Mouse (Mus musculus) embryonic stem cell, embryonic (primary cell): Measurements from ENCODE around the gene Unc119.

Experiments
- CTCF ChIA-PET, 4 experiments: fragments of 300-600 bp in 2 of 4; fragments of 350-600 bp in 2 of 4; sonication (Branson Sonifier 250); formaldehyde crosslinking; loops; one replicate each; lab custom pipeline; 2022; ENCODE audit warnings: inconsistent platforms in 2 of 4; lab: Charles Lee
- POLR2A ChIA-PET, 4 experiments: fragments of 300-600 bp in 2 of 4; fragments of 350-600 bp in 2 of 4; sonication (Branson Sonifier 250); formaldehyde crosslinking; loops; one replicate each; lab custom pipeline; 2022; ENCODE audit warnings: antibody characterized with exemption in 4 of 4, inconsistent platforms in 1 of 4; lab: Charles Lee

Gene Unc119

GRCm38 (mm10) chr11:78372610-78373009 lies 29.3 kb downstream of the Unc119 start:
- POLR2A ChIA-PET, result interaction anchor here in 2 of 4 experiments (1.0 to 3.4 kb wide), 8 partner anchors 9 to 178 kb away, joined by 3 to 10 read pairs (median 4); partner anchors contain the start of gene Tmem97 (in 1 of the 2)
- CTCF ChIA-PET, result interaction anchor here in 2 of 4 experiments (1.0 to 1.4 kb wide), 8 partner anchors 12 to 27 kb away, joined by 3 to 5 read pairs (median 4); no protein-coding TSS in a partner anchor

DNA sequence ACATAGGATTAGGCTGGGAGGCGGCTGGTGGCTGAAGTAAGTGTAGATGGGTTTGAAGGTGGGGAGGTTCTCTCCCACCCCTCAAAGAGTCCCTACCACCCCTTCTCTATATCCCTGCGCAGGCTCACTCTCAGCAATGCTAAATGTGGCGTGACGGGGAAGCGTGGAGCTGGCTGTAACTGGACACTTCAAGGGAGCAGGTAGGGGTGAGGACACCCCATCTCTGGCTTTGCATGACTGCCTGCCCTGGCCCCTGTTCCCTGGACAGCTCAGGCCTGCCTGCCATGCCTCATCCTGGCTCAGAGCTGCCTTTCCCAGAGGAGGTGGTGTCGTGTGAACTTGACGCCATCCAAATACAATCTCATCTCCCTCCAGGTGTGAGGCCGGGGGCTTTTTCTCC lies 30.9 kb downstream of the Unc119 start:
- POLR2A ChIA-PET, result interaction anchor here in 2 of 4 experiments (0.8 to 3.4 kb wide), 6 partner anchors 8 to 26 kb away, joined by 3 to 24 read pairs (median 8); partner anchors contain the start of gene Foxn1 (in 1 of the 2)
- CTCF ChIA-PET, result interaction anchor here in 3 of 4 experiments (1.0 to 2.1 kb wide), 7 partner anchors 11 to 80 kb away, joined by 3 to 8 read pairs (median 3); no protein-coding TSS in a partner anchor

GRCm38 (mm10) chr11:78377549-78378159 lies 34.4 kb downstream of the Unc119 start:
- ChIA-PET CTCF (interaction anchor here in 3 of 4 experiments (0.6 to 1.6 kb wide), 7 partner anchors 17 to 850 kb away, joined by 3 to 10 read pairs (median 4); partner anchors contain the start of gene Vtn (in 1 of the 3)), POLR2A (interaction anchor here in 2 of 4 experiments (0.5 to 3.2 kb wide), 7 partner anchors 11 to 318 kb away, joined by 3 to 19 read pairs (median 3); no protein-coding TSS in a partner anchor)

DNA sequence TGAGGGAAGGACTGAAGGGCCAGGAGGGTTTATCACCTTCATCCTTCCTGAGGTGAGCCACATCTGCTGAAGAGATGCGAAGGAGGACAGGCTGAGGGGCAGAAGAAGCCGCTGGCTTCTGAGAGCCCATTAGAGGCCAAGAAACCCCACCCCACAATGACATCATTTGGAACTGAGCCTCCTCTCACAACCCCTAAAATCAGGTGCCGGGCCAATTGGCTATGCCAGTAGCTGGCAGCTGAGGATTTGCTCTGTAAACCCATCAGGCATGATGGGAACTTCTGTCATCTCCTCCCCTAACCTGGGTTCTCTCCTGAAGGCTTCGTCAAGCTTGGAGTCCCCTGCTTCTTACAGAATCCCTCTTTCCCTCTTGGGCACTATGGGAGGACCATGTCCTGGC lies 37.1 kb downstream of the Unc119 start:
- ChIA-PET CTCF (interaction anchor here in 3 of 4 experiments (1.0 to 2.0 kb wide), 4 partner anchors 17 to 22 kb away, joined by 3 to 9 read pairs (median 4); no protein-coding TSS in a partner anchor), POLR2A (interaction anchor here in 2 of 4 experiments (0.7 to 1.2 kb wide), 3 partner anchors 17 to 79 kb away, joined by 3 to 4 read pairs (median 3); no protein-coding TSS in a partner anchor)

DNA sequence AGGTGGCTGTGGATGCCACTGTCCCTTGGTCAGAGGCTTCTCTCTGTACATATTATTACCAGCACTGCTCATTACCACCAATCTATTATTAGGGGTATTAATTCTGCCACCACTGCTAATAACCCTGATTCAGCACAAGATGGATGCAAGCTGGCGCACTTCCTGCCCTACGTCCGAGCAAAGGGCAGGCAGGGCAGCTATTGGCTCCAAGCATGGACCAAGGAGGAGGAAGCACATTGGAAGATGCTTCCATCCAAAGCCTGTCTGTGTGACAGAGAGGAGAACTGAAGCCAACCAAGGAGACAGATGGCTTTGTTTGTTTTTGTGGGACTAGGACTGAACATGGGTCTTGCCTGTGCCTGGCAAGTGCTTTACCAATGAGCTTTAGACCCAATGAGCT lies 37.7 kb downstream of the Unc119 start:
- ChIA-PET CTCF (interaction anchor here (0.6 to 2.0 kb wide), 8 partner anchors 16 to 361 kb away, joined by 3 to 13 read pairs (median 4); no protein-coding TSS in a partner anchor), POLR2A (interaction anchor here in 2 of 4 experiments (0.9 to 2.1 kb wide), 7 partner anchors 8 to 131 kb away, joined by 3 to 12 read pairs (median 5); partner anchors contain the start of genes Poldip2 (in 1 of the 2) and Tmem199 (in 1 of the 2))

- CTCF ChIA-PET, result interaction anchor here in 3 of 4 experiments (1.0 to 1.8 kb wide), 6 partner anchors 15 to 24 kb away, joined by 3 to 10 read pairs (median 4); no protein-coding TSS in a partner anchor
Measured at GRCm38 (mm10) chr11:78382286-78382685, 39.0 kb downstream of the Unc119 start.

DNA sequence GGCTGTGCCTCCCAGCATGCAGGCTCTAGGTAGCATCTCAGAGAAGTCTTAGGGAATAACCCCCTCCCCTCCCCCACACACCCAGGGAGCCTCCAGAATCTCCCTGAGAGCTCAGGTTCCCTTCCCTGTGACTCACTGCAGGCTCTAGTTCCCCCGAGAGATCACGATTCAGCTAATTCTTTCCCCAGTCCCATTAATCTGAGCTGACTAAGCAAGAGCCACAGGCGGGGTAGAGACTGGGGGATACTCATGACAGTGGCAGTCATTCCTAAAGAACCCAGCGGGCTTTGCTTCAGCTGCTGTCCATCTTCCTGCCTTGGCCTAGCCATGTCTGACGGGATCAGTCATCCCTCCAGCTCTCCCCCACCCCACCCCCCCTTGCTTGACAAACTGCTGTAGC lies 39.4 kb downstream of the Unc119 start:
- ChIA-PET POLR2A (interaction anchor here in 3 of 4 experiments (0.7 to 2.1 kb wide), 5 partner anchors 10 to 55 kb away, joined by 3 to 12 read pairs (median 5); no protein-coding TSS in a partner anchor), CTCF (interaction anchor here (1.0 to 1.8 kb wide), 6 partner anchors 15 to 24 kb away, joined by 3 to 10 read pairs (median 4); no protein-coding TSS in a partner anchor)

More at GRCm38 (mm10) chr11:78382286-78382685, 39.0 kb downstream of the Unc119 start:
- POLR2A ChIA-PET, result interaction anchor here in 3 of 4 experiments (0.7 to 2.1 kb wide), 4 partner anchors 10 to 56 kb away, joined by 3 to 12 read pairs (median 6); no protein-coding TSS in a partner anchor

GRCm38 (mm10) chr11:78385776-78386175 lies 42.5 kb downstream of the Unc119 start:
- ChIA-PET POLR2A (interaction anchor here (0.5 to 3.3 kb wide), 17 partner anchors 9 to 201 kb away, joined by 3 to 24 read pairs (median 5); partner anchors contain the start of gene Pigs (in 1 of the 4)), CTCF (interaction anchor here (0.6 to 3.8 kb wide), 18 partner anchors 9 to 616 kb away, joined by 3 to 27 read pairs (median 5); no protein-coding TSS in a partner anchor)

- ChIA-PET POLR2A (interaction anchor here in 3 of 4 experiments (0.5 to 3.3 kb wide), 10 partner anchors 11 to 202 kb away, joined by 3 to 24 read pairs (median 8); partner anchors contain the start of gene Pigs (in 1 of the 3)), CTCF (interaction anchor here in 3 of 4 experiments (0.6 to 3.8 kb wide), 8 partner anchors 11 to 68 kb away, joined by 3 to 27 read pairs (median 6); no protein-coding TSS in a partner anchor)
Measured at GRCm38 (mm10) chr11:78386508-78387043, 43.3 kb downstream of the Unc119 start, which contains the start of gene Foxn1. Gene Foxn1, minus strand, starts transcription at chr11:78386558.

DNA sequence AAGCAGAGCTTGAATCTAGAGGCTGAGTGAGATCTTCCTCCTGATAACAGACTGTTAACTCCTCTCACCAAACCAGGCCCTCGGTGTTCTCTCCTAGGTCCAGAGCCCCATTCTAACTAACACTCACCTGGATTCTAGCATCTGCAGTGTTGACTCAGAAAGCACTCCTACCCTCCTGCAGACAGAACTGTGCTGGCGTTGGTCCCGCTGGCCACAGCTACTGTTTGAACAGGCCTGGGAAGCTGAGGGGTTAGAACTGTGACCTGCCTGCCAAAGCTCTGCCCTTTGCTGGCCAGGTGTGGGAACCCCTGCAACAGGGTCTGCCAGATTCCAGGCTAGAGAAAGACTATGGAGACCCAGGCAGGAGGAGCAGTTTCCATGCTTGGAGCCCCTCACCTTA lies 49.4 kb downstream of the Unc119 start:
- ChIA-PET POLR2A (interaction anchor here in 2 of 4 experiments (0.5 to 0.6 kb wide), 2 partner anchors 89 to 426 kb away, joined by 5 to 6 read pairs; no protein-coding TSS in a partner anchor), CTCF (interaction anchor here in 2 of 4 experiments (0.8 to 1.2 kb wide), 3 partner anchors 32 to 38 kb away, joined by 3 read pairs; no protein-coding TSS in a partner anchor)

DNA sequence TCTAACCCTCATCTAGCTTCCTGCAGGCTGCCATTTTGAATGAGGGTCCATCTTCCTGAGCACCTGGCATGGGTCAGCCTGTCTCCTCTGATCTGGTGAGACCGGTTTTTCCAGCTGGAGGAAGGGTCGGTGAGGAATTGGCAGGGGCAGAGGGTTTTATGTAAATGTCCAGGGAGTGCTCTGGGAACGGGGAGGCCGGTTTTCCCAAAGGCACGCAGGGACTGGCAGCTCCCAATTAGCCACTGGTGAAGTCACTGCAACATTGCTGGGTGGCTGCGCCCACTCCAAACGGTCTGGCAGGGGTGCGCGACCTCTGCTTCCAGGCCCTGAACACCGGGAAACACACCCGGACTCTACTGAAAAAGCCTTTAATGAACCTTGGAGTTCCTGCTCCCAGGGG lies 53.7 kb downstream of the Unc119 start:
- CTCF ChIA-PET, result interaction anchor here (0.5 to 10.0 kb wide), 55 partner anchors 8 to 139 kb away, joined by 3 to 380 read pairs (median 5); partner anchors contain the start of genes Slc13a2 (in 3 of the 4), Foxn1 (in 2 of the 4), Ift20 (in 1 of the 4) and Tnfaip1 (in 1 of the 4)

GRCm38 (mm10) chr11:78397397-78397796 lies 54.1 kb downstream of the Unc119 start:
- CTCF ChIA-PET, result interaction anchor here (0.5 to 10.0 kb wide), 75 partner anchors 9 to 705 kb away, joined by 3 to 380 read pairs (median 4); partner anchors contain the start of genes Slc13a2 (in 3 of the 4), Foxn1 (in 2 of the 4), Ift20 (in 1 of the 4) and Tnfaip1 (in 1 of the 4)

More for the DNA sequence above, 53.7 kb downstream of the Unc119 start:
- POLR2A ChIA-PET, result interaction anchor here (0.5 to 6.8 kb wide), 48 partner anchors 9 to 1700 kb away, joined by 3 to 78 read pairs (median 4); partner anchors contain the start of genes Slc13a2 (in 3 of the 4), Foxn1 (in 2 of the 4), Poldip2 (in 2 of the 4) and Tmem199 (in 2 of the 4)

DNA sequence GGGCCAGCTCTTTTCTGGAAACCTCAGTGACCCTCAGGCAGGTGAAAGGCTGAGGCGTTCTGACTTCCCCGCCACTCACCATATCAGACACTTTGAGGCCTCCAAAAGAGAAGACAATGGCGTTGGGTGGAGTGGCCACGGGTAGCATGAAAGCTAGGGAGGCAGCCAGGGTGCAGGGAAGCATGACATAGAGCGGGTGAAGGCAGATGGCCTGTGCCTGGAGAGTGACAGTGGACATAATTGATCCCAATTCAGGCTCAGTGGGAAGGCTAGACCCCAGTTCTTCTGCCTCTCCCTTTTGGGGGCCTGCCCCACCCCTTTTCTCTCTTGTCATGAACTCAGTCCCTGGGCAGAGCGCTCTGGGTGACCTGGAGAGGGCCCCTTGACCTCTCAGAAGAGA lies 54.9 kb downstream of the Unc119 start:
- ChIA-PET POLR2A (interaction anchor here in 3 of 4 experiments (0.8 to 6.8 kb wide), 21 partner anchors 9 to 138 kb away, joined by 3 to 78 read pairs (median 9); partner anchors contain the start of genes Foxn1 (in 1 of the 3), Ift20 (in 1 of the 3), Poldip2 (in 1 of the 3) and Slc13a2 (in 1 of the 3)), CTCF (interaction anchor here (0.5 to 10.0 kb wide), 34 partner anchors 9 to 704 kb away, joined by 3 to 380 read pairs (median 8); partner anchors contain the start of genes Foxn1 (in 1 of the 4) and Slc13a2 (in 1 of the 4))

More at GRCm38 (mm10) chr11:78397397-78397796, 54.1 kb downstream of the Unc119 start:
- POLR2A ChIA-PET, result interaction anchor here (0.5 to 6.8 kb wide), 48 partner anchors 10 to 1249 kb away, joined by 3 to 78 read pairs (median 4); partner anchors contain the start of genes Foxn1 (in 2 of the 4), Poldip2 (in 2 of the 4), Slc13a2 (in 2 of the 4) and Tmem199 (in 2 of the 4)
